Mouse (Mus musculus): ENCODE data around the gene Cntd1. TPM values are rescaled to one million over a fixed set of nuclear protein-coding genes. Genes with fewer than 3 reads are reported as not detected.

The Cntd1 gene
- total RNA-seq (2015; ENCODE audit: low replicate concordance) (0.96 TPM in 1 of 2 replicates, not detected in the other), total RNA-seq (2017; ENCODE audit: low replicate concordance) (2.2 and 5.4 TPM in 2 replicates)

- ATAC-seq (replicated peaks; ENCODE audit: low FRiP score, poor library complexity, severe bottlenecking), result peak; percentile 92
Measured at GRCm38 (mm10) chr11:101278223-101279192, at the start of gene Cntd1, which contains the start of gene Coa3. Gene Cntd1 (plus strand): TSS chr11:101279012. Gene Coa3 (minus strand): TSS chr11:101279114.

- no peak for ATAC-seq (replicated peaks; ENCODE audit: low FRiP score, poor library complexity, severe bottlenecking)
Measured at GRCm38 (mm10) chr11:101229361-101229900, 49.4 kb upstream of the Cntd1 start.

- ATAC-seq (replicated peaks; ENCODE audit: low FRiP score, poor library complexity, severe bottlenecking), result no peak
Measured at GRCm38 (mm10) chr11:101230061-101230511, 48.7 kb upstream of the Cntd1 start.

- no peak for ATAC-seq (replicated peaks; ENCODE audit: low FRiP score, poor library complexity, severe bottlenecking)
Measured at GRCm38 (mm10) chr11:101230526-101230925, 48.3 kb upstream of the Cntd1 start.

- ATAC-seq (replicated peaks; ENCODE audit: low FRiP score, poor library complexity, severe bottlenecking), result no peak
Measured at GRCm38 (mm10) chr11:101230991-101231871, 47.6 kb upstream of the Cntd1 start.

GRCm38 (mm10) chr11:101232010-101232839 is 46.6 kb upstream of the Cntd1 start:
- ATAC-seq (replicated peaks; ENCODE audit: low FRiP score, poor library complexity, severe bottlenecking), result no peak

- no peak for ATAC-seq (replicated peaks; ENCODE audit: low FRiP score, poor library complexity, severe bottlenecking)
Measured at GRCm38 (mm10) chr11:101233240-101233639, 45.6 kb upstream of the Cntd1 start.

GRCm38 (mm10) chr11:101234124-101234523 is 44.7 kb upstream of the Cntd1 start:
- ATAC-seq (replicated peaks; ENCODE audit: low FRiP score, poor library complexity, severe bottlenecking), result no peak

- no peak for ATAC-seq (replicated peaks; ENCODE audit: low FRiP score, poor library complexity, severe bottlenecking)
Measured at GRCm38 (mm10) chr11:101235429-101235828, 43.4 kb upstream of the Cntd1 start.

GRCm38 (mm10) chr11:101236782-101237181 is 42.0 kb upstream of the Cntd1 start:
- no peak for ATAC-seq (replicated peaks; ENCODE audit: low FRiP score, poor library complexity, severe bottlenecking)

GRCm38 (mm10) chr11:101238071-101238647 is 40.7 kb upstream of the Cntd1 start:
- ATAC-seq (replicated peaks; ENCODE audit: low FRiP score, poor library complexity, severe bottlenecking), result no peak

- no peak for ATAC-seq (replicated peaks; ENCODE audit: low FRiP score, poor library complexity, severe bottlenecking)
Measured at GRCm38 (mm10) chr11:101245071-101245470, 33.7 kb upstream of the Cntd1 start.

- no peak for ATAC-seq (replicated peaks; ENCODE audit: low FRiP score, poor library complexity, severe bottlenecking)
Measured at GRCm38 (mm10) chr11:101245855-101246701, 32.7 kb upstream of the Cntd1 start, which contains the start of gene Ramp2. Gene Ramp2 (plus strand): TSS chr11:101246028.

- no peak for ATAC-seq (replicated peaks; ENCODE audit: low FRiP score, poor library complexity, severe bottlenecking)
Measured at GRCm38 (mm10) chr11:101246702-101247012, 32.2 kb upstream of the Cntd1 start.

GRCm38 (mm10) chr11:101247521-101248030 is 31.2 kb upstream of the Cntd1 start:
- no peak for ATAC-seq (replicated peaks; ENCODE audit: low FRiP score, poor library complexity, severe bottlenecking)

GRCm38 (mm10) chr11:101248258-101248994 is 30.4 kb upstream of the Cntd1 start:
- 0 out of 2 replicates have a peak, but pooled peaks have one; percentile 50 for ATAC-seq (replicated peaks; ENCODE audit: low FRiP score, poor library complexity, severe bottlenecking)

GRCm38 (mm10) chr11:101251031-101251430 is 27.8 kb upstream of the Cntd1 start:
- ATAC-seq (replicated peaks; ENCODE audit: low FRiP score, poor library complexity, severe bottlenecking), result no peak
